Mouse (Mus musculus) left cerebral cortex, adult 8-10 months (tissue): ENCODE data around the gene Heatr5a. TPM values are rescaled to one million over a fixed set of nuclear protein-coding genes. Genes with fewer than 3 reads are reported as not detected.

Experiments used
- DNase-seq, 2 experiments: peaks; one replicate each; pipeline ENCODE4 v3.0.0; 2022; ENCODE audit warnings: low spot score in 2 of 2
- total RNA-seq, 4 experiments: library from RNA; stranded (reverse); gene quantifications; 2 replicates each; pipeline ENCODE4 v1.2.4; 2022

Heatr5a gene
- total RNA-seq, 4 experiments from 2014 or later, result 8.0 to 9.8 (median 9.5) TPM

GRCm38 (mm10) chr12:51886369-51886768 is 84.8 kb downstream of the Heatr5a start:
- DNase-seq, result no peak

- DNase-seq, result no peak
Measured at GRCm38 (mm10) chr12:51884801-51885200, 86.3 kb downstream of the Heatr5a start.

GRCm38 (mm10) chr12:51883297-51883805 is 87.8 kb downstream of the Heatr5a start:
- no peak for DNase-seq

GRCm38 (mm10) chr12:51882606-51883296 is 88.4 kb downstream of the Heatr5a start:
- no peak for DNase-seq

- no peak for DNase-seq
Measured at GRCm38 (mm10) chr12:51881775-51882174, 89.3 kb downstream of the Heatr5a start.

- no peak for DNase-seq
Measured at GRCm38 (mm10) chr12:51871446-51872144, 99.5 kb downstream of the Heatr5a start.

- no peak for DNase-seq
Measured at GRCm38 (mm10) chr12:51869511-51869910, 101.6 kb downstream of the Heatr5a start.

GRCm38 (mm10) chr12:51867076-51867475 is 104.0 kb downstream of the Heatr5a start:
- DNase-seq, result no peak

GRCm38 (mm10) chr12:51866226-51866910 is 104.8 kb downstream of the Heatr5a start:
- no peak for DNase-seq

- no peak for DNase-seq
Measured at GRCm38 (mm10) chr12:51865790-51866179, 105.3 kb downstream of the Heatr5a start.

- no peak for DNase-seq
Measured at GRCm38 (mm10) chr12:51865061-51865789, 105.9 kb downstream of the Heatr5a start.

GRCm38 (mm10) chr12:51863116-51864002 is 107.8 kb downstream of the Heatr5a start:
- no peak for DNase-seq

GRCm38 (mm10) chr12:51858134-51859028 is 112.7 kb downstream of the Heatr5a start:
- DNase-seq, result no peak

- DNase-seq, result no peak
Measured at GRCm38 (mm10) chr12:51856768-51857295, 114.3 kb downstream of the Heatr5a start.

- DNase-seq, result no peak
Measured at GRCm38 (mm10) chr12:51855872-51856271, 115.2 kb downstream of the Heatr5a start.

- no peak for DNase-seq
Measured at GRCm38 (mm10) chr12:51855453-51855852, 115.7 kb downstream of the Heatr5a start.

- no peak for DNase-seq
Measured at GRCm38 (mm10) chr12:51851617-51852016, 119.5 kb downstream of the Heatr5a start.

GRCm38 (mm10) chr12:51851155-51851554 is 120.0 kb downstream of the Heatr5a start:
- no peak for DNase-seq

- DNase-seq, result no peak
Measured at GRCm38 (mm10) chr12:51850339-51850738, 120.8 kb downstream of the Heatr5a start.
